Mouse (Mus musculus) right cerebral cortex, postnatal 10 days (tissue): ENCODE data around the gene Slc12a5.

Experiments
- DNase-seq, 2 experiments: peaks; one replicate each; pipeline ENCODE4 v3.0.0; 2021; ENCODE audit warnings: low spot score in 2 of 2

Gene Slc12a5

GRCm38 (mm10) chr2:164960716-164961441 is at the start of gene Slc12a5:
Slc12a5 (plus strand) TSS chr2:164960802.
- peak; percentile 75 to 77 for DNase-seq

DNA sequence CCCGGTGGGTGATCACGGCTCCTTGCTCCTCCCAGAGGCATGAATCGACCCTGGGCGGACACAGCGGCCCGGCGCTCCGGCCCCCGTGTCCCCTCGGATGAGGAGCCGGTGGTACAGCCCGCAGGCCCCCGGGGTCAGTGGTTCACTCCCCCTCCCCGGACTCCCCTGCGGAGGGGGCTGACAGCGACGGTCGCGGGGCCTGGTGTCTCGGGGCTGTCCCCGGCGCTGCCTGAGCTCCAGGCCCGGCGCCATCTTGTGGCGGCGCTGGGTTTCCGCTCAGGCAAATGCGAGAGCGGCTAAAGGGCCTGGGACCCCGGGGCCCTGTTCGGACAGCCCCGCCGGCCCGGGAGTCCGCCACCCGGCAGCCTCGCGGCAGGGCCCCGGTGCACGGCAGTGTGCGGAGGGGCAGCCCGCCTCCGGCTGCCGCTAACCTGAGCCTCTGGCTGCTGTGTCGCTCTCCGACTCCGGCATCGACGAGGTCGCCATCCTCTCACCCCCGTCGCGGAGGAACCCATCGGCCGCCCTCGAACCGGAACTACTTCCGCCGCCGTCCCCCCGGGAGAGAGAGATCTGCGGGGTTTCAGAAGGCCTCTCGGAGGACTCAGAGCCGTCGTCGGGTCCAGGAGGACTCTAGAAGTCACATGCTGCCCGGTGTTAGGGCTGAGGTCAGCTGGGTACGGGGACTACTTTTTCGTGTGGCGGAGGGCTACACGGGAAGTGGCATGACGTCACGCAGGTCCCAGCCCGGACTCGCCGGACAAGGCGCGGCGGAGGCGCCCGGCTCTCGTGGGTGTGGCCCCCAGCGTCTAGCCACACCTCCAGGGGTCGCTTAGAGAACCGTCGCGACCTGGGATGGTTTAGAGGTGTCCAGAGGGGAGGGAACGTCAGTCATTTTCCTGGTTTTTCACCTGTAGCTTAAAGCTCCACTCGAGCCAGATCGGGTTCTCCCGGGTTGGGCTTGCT is 49.2 kb upstream of the Slc12a5 start, which contains the start of gene Zfp335:
Gene Zfp335 (minus strand): TSS at position 672 of the 963 bp plus-strand sequence.
- peak; percentile 95 for DNase-seq

DNA sequence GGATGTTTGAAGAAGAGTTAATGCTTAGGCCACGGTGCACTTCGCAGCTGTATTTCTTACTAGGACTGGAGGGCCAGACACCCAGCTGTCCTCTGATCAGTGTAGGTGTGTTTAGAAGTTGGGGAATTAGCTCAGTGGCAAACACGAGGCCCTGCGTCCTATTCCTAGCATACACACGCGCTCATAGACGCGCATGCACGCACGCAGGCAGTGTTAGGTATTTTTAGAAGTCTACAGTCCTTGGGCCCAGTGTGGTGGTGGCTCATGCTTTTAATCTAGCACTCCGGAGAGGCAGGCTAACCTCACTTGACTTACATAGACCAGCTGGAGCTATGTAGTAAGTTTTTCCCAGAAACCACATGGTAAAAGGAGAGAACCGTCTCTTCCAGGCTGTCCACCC is 48.5 kb upstream of the Slc12a5 start:
- peak; percentile 69 to 88 for DNase-seq

DNA sequence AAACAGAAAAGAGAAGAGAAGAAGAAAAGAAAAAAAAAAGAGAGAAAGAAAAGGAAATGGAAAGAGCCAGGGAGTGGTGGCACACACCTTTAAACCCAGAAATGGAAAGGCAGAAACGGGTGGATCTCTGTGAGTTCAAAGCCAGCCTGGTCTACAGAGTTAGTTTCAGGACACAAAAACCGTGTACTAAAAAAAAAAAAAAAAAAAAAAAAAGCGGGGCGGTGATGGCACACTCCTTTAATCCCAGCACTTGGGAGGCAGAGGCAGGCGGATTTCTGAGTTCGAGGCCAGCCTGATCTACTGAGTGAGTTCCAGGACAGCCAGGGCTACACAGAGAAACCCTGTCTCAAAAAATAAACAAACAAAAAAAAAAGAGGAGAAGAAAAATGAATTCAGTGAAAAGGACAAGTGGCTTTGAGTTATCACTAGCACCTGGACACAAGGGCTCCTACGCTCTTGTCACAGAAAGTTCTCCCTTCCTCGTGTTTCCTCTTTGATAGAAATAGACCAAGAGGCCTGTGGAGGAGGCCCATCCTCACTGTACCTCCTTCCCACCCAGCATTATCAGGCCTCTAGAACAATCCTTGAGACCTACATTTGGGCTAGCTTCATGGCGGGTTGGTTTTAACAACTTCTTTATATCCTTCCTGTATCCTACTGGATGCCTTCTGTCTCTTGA is 47.7 kb upstream of the Slc12a5 start:
- no peak for DNase-seq

- DNase-seq = no peak
Observed at GRCm38 (mm10) chr2:164913428-164913786, 47.2 kb upstream of the Slc12a5 start.

DNA sequence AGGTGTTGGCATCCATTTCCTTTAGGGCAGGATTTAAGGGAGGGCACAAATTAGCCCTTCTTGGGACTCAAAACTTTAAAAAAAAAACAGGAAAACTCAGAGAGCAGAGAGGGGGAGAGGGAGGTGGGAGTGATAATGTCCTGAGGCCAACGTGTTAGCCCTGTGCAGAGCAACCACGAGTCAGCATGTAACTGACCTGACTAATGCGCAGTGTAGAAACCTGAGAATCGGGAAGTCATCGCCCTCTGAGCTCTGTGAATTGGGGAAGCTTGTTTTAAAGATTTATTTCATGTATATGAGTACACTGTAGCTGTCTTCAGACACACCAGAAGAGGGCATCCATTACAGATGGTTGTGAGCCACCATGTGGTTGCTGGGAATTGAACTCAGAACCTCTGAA is 43.8 kb upstream of the Slc12a5 start:
- no peak for DNase-seq

DNA sequence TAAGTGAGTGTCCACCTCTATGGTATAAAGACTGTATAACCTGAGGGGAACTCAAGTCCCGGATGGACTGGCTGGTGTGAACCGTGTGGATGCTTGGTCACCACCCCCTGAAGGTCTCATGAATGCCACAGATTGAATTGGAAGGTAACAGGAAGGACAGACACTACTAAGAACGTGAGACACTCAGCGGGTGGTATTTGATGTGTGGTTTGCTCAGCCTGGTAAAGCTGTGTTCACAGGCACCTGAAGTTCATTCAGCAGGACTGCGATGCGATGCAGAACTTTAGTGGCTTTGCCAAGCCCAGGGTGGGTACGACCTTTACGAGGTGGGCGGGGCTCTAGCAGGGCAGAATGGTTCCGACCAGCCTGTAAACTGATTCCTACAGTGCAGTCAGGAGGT is 43.2 kb upstream of the Slc12a5 start:
- DNase-seq = no peak

GRCm38 (mm10) chr2:164918325-164918724 is 42.3 kb upstream of the Slc12a5 start:
- no peak for DNase-seq

DNA sequence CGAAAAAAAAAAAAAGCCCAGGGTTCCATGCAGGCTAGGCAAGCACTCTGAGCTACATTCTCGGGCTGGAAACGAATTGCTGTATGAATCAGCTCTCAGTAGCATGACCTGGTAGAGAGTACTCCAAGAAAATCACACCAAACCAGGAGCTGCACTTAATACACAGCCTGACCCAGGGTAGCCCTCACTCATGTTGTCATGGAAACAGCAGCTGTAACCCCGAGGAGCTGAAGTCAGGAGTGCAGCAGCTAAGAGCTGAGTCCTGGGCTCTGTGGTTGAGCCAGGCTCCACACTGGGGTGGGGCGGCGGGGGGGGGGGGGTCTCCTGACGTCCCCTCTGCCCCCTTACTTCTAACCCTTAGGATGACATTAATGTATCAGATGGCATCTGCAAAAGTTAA is 38.6 kb upstream of the Slc12a5 start:
- no peak for DNase-seq

GRCm38 (mm10) chr2:164923291-164923690 is 37.3 kb upstream of the Slc12a5 start:
- no peak for DNase-seq

- peak; percentile 88 to 90 for DNase-seq
Observed at GRCm38 (mm10) chr2:164924100-164924857, 36.3 kb upstream of the Slc12a5 start.

GRCm38 (mm10) chr2:164930706-164931581 is 29.7 kb upstream of the Slc12a5 start:
- DNase-seq = no peak

DNA sequence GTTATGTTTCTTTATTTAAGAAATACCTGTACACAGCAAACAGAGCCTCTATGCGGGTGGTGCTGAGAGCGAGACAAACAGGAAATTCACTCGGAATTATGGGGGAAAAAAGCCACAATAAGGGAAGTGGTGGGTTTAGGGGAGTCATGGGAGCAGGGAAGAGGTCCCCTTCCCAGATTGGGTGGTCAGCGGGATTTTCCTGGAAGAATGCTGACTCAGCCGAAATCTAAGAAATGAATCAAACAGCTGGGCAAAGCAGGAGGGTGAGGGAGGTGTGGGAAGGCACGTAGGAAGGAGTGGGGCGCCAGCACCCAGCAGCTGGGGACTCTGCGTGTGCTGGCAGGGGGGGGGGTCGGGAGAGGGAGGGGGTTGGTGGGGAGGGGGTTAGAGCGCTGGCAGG is 27.1 kb upstream of the Slc12a5 start:
- no peak for DNase-seq

- DNase-seq = no peak
Observed at GRCm38 (mm10) chr2:164935991-164936390, 24.6 kb upstream of the Slc12a5 start.

DNA sequence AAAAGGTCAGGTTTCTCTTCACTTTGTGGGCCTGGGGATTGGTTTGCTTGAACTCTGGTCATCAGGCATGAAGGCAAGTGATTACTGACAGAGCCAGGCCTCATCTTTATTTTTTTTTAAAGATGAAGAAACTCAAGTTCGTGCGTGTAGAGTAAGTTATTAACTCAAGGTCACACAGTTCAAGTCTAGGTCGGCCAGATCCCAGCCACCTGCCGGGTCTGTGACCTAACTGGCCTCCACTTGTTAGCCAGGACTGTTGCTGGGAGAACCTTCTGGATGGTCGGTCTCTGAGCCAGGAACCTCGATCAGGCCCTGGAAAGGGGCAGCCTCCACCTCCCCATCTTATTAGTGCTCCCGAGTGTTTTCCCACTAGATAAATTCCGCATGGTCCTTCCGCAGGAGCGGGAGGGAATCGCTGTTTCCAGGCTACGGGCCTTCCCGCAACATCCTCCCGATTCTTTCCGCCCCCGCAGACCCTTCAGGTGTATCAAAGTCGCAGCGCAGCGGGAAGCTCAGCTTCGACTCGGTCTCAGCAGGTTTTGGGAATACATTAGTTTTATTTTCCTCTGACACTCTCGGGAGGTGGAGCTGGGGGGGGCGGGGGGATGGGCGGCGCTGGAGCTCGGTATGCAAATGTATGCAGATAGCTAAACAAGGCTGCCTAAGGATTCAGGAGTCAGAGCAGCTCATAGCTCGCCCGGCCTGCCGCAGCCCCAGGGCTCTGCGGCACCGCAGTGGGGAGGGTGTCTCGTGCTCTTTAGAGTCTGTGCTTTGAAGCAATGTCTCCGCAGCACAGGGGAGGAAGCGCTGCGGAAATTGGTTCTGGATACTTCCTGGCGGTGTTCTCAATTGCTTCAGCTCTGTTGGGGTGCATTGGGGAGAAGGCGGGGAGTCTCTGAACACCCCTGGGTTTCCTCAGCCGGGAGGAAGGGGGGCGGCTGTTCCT is 22.2 kb upstream of the Slc12a5 start:
- peak; percentile 75 to 78 for DNase-seq

DNA sequence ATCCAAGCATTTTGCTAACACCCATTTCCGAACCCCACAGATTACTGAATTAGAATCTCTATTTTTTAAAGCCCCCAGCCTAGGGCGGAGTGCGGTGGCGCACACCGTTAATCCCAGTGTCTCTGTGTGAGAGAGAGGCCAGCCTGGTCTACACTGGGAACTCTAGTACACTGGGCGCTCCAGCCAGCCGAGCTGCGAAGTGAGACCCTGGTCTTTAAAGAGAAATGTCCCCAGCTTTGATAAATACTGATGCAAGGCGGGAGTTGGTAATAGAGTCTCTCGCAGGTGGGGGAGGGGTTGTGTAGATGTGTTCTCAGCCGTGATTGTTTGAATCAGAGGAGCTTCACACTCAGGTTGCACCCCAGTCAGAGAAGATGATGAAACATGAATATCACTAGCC is 21.5 kb upstream of the Slc12a5 start:
- DNase-seq = no peak

- DNase-seq = no peak
Observed at GRCm38 (mm10) chr2:164940140-164940830, 20.3 kb upstream of the Slc12a5 start, which contains the start of gene Mmp9. Mmp9 (plus strand) TSS chr2:164940780.

- no peak for DNase-seq
Observed at GRCm38 (mm10) chr2:164942692-164943290, 17.8 kb upstream of the Slc12a5 start.
